Mouse (Mus musculus) stomach, postnatal 0 days (tissue): ENCODE data around the gene Scn8a. TPM values are rescaled to one million over a fixed set of nuclear protein-coding genes. Genes with fewer than 3 reads are reported as not detected.

ENCODE experiments used
- ATAC-seq: fragments of 200-750 bp; cut with Nextera tagmentation; 2 replicates; pipeline ENCODE4 v1.8.0; 2017; ENCODE audit not compliant: low FRiP score, low TSS enrichment
- DNase-seq: peaks from one replicate; pipeline ENCODE4 v3.0.0-alpha.2; 2016; ENCODE audit warnings: low spot score
- H3K27ac ChIP-seq: fragments of 300-500 bp; sonication (generic); replicated peaks from 2 replicates; pipeline ENCODE4 v1.5.1; 2014; ENCODE audit warnings: mild to moderate bottlenecking, control low read depth
- H3K27me3 ChIP-seq: fragments of 300-500 bp; sonication (generic); 2 replicates; pipeline ENCODE4 v1.6.1; 2014; ENCODE audit warnings: low read length; ENCODE audit not compliant: control insufficient read depth, insufficient read depth
- H3K36me3 ChIP-seq: fragments of 300-500 bp; sonication (generic); 2 replicates; pipeline ENCODE4 v1.6.1; 2014; ENCODE audit warnings: low read length, mixed read lengths; ENCODE audit not compliant: control insufficient read depth, insufficient read depth
- H3K4me1 ChIP-seq: fragments of 300-500 bp; sonication (generic); replicated peaks from 2 replicates; pipeline ENCODE4 v1.6.1; 2014; ENCODE audit warnings: antibody characterized with exemption; ENCODE audit not compliant: control insufficient read depth, insufficient read depth
- H3K4me2 ChIP-seq: fragments of 300-500 bp; sonication (generic); replicated peaks from 2 replicates; pipeline ENCODE4 v1.6.1; 2014; ENCODE audit warnings: low read depth, mild to moderate bottlenecking, control low read depth, moderate library complexity
- H3K4me3 ChIP-seq: fragments of 300-500 bp; sonication (generic); 2 replicates; pipeline ENCODE4 v1.5.1; 2014; ENCODE audit warnings: low read depth, low read length, control low read depth
- H3K9ac ChIP-seq: fragments of 300-500 bp; sonication (generic); 2 replicates; pipeline ENCODE4 v1.6.1; 2014; ENCODE audit warnings: mild to moderate bottlenecking, low read length, control low read depth, mixed read lengths
- H3K9me3 ChIP-seq: fragments of 300-500 bp; sonication (generic); 2 replicates; pipeline ENCODE4 v1.6.1; 2016; ENCODE audit warnings: low read length; ENCODE audit not compliant: control insufficient read depth
- CTCF ChIP-seq: IDR thresholded peaks from 2 replicates; pipeline ENCODE4 v1.5.1; 2016; ENCODE audit warnings: antibody characterized with exemption, low read depth, mild to moderate bottlenecking, moderate library complexity
- EP300 ChIP-seq: optimal IDR thresholded peaks from 2 replicates; pipeline ENCODE3; 2016; ENCODE audit warnings: antibody characterized with exemption
- WGBS: fragments of 180-500 bp; shearing (Covaris S2); extraction: QIAGEN DNeasy Blood & Tissue Kit; methylation state at CpG from one replicate; pipeline ENCODE4 v1.1.7; 2014; 5-methylcytosine and 5-hydroxymethylcytosine counted together
- polyA plus RNA-seq: library from polyadenylated mRNA; unstranded; fragments of >200 nt; fragmentation: Nextera tagmentation; extraction: Ambion mirVana; gene quantifications from 2 replicates; pipeline ENCODE4 v1.2.1, GENCODE M21; 2015

The Scn8a gene
- polyA plus RNA-seq, 1 experiment from 2014 or later = 0.61 TPM

DNA sequence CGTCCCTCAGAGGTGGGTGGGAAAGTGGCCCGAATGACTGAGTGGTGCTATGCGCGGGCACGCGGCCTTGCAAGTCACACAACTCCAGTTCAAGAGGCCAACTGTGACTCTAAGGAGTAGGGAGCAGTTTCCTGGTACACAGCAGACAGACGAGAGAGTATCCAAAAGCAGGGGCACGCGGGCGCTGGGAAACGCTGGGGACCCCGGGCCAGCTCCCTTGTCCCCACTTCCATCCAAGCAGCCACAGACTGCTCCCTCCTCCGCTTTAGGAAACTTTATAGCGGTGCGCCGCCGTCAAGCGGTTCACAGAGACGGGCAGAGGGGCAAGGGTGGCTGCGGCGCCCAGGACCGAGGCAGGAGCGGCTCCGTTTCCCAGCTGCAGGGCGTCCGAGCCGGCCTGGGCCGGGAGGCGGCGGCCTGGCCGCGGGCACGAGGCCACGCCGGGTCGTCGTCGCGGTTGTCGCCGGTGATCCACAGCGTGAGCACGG lies 176.4 kb downstream of the Scn8a start:
- H3K27ac ChIP-seq = no peak overlapping the region
- 3% methylated on average over 40 of the region's 43 CpGs for WGBS
- ATAC-seq (no peak), DNase-seq (no peak)
- H3K9me3 ChIP-seq = no peaks in the 10 kb centered on the region
- TF ChIP-seq EP300 (no peak), CTCF (no peak)
- no peaks in the 10 kb centered on the region; the same call in 1 of the 2 replicates for H3K27me3 ChIP-seq
- peak overlapping the region; percentile 92 for H3K4me2 ChIP-seq
- no peaks in the 10 kb centered on the region for H3K36me3 ChIP-seq
- H3K4me3 ChIP-seq = peak overlapping the region; percentile 47
- H3K9ac ChIP-seq = peak overlapping the region; percentile 60
- H3K4me1 ChIP-seq = peaks cover 14% of the 10 kb centered on the region; the same call in 1 of the 2 replicates

- ATAC-seq (peak; percentile 22; the same call in 1 of the 2 replicates), DNase-seq (peak; percentile 59)
- Histone ChIP-seq H3K4me1 (peaks cover 14% of the 10 kb centered on the region; the same call in 1 of the 2 replicates), H3K4me2 (peak overlapping the region; percentile 92), H3K27ac (no peak overlapping the region; the same call in 1 of the 2 replicates), H3K27me3 (no peaks in the 10 kb centered on the region; the same call in 1 of the 2 replicates), H3K4me3 (peak overlapping the region; percentile 47), H3K9me3 (no peaks in the 10 kb centered on the region), H3K36me3 (no peaks in the 10 kb centered on the region), H3K9ac (peak overlapping the region; percentile 60)
- TF ChIP-seq CTCF (peak; percentile 41), EP300 (no peak)
- WGBS = under 1% methylated on average over 57 of the region's 77 CpGs
Measured at GRCm38 (mm10) chr15:101046527-101047193, 177.0 kb downstream of the Scn8a start.

- Histone ChIP-seq H3K9ac (peak within 1 kb of the TSS; percentile 60), H3K4me3 (peak within 1 kb of the TSS; percentile 47), H3K27ac (no peak within 1 kb of the TSS; the same call in 1 of the 2 replicates), H3K9me3 (no peaks in the 10 kb centered on the region), H3K4me2 (peak within 1 kb of the TSS; percentile 92), H3K4me1 (peaks cover 14% of the 10 kb centered on the region; the same call in 1 of the 2 replicates), H3K27me3 (no peaks in the 10 kb centered on the region; the same call in 1 of the 2 replicates), H3K36me3 (no peaks in the 10 kb centered on the region)
- DNase-seq (no peak), ATAC-seq (no peak)
- WGBS = 7% methylated on average over 22 of the region's 23 CpGs
- no peak for TF ChIP-seq CTCF
- no peak for TF ChIP-seq EP300
Measured at GRCm38 (mm10) chr15:101047194-101047555, 177.5 kb downstream of the Scn8a start, which contains the start of gene Gm47841. TSS of gene Gm47841 (minus strand) at chr15:101047397.

GRCm38 (mm10) chr15:101048338-101048896 lies 178.8 kb downstream of the Scn8a start:
- DNase-seq (no peak), ATAC-seq (no peak)
- 65% methylated on average over 5 of the region's 5 CpGs for WGBS
- TF ChIP-seq EP300 = no peak
- no peak for TF ChIP-seq CTCF
- no peaks in the 10 kb centered on the region for H3K36me3 ChIP-seq
- H3K27ac ChIP-seq = no peak overlapping the region
- no peak overlapping the region for H3K4me3 ChIP-seq
- no peak overlapping the region for H3K4me2 ChIP-seq
- peaks cover 14% of the 10 kb centered on the region; the same call in 1 of the 2 replicates for H3K4me1 ChIP-seq
- no peaks in the 10 kb centered on the region for H3K9me3 ChIP-seq
- H3K9ac ChIP-seq = no peak overlapping the region
- peaks cover 2% of the 10 kb centered on the region; the same call in 1 of the 2 replicates for H3K27me3 ChIP-seq

- TF ChIP-seq CTCF = no peak
- no peak for TF ChIP-seq EP300
- no peak overlapping the region for H3K4me3 ChIP-seq
- H3K27ac ChIP-seq = no peak overlapping the region
- H3K4me1 ChIP-seq = 0 out of 2 replicates have a peak, but pooled peaks cover 3% of the 10 kb centered on the region
- H3K36me3 ChIP-seq = no peaks in the 10 kb centered on the region
- peaks cover 2% of the 10 kb centered on the region; the same call in 1 of the 2 replicates for H3K27me3 ChIP-seq
- H3K4me2 ChIP-seq = no peak overlapping the region
- H3K9ac ChIP-seq = no peak overlapping the region
- no peak for ATAC-seq
- H3K9me3 ChIP-seq = no peaks in the 10 kb centered on the region
- DNase-seq = no peak
- WGBS = 64% methylated on average over 10 of the region's 10 CpGs
Measured at GRCm38 (mm10) chr15:101051869-101052268, 182.2 kb downstream of the Scn8a start.
